Mouse (Mus musculus): ENCODE results near the gene Skil.

DNA sequence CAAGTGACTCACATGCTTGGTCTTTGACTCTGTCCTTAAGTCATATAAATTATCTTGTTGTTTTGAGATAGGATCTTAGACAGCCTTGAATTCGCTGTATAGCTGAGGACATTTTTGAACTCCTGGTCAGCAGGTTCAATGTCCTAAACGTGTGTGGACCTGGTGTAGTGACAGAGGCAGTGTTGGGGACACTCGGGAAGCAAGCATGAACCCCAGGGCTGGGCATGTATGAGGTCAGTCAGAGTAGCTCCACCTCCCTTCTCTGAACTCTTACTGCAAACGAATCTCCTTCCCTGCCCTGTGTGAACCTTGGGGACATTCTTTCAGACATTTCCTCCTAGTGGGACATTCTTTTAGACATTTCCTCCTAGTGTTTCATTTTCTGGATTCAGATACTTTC lies 34.9 kb downstream of the Skil start:
- TF ChIP-seq POLR2A (IDR thresholded peaks at IDR 0.05; ENCODE audit: borderline replicate concordance, insufficient read depth, low read length) (no peak), CTCF (IDR thresholded peaks at IDR 0.05; ENCODE audit: borderline replicate concordance, insufficient read depth, low read depth, low read length) (no peak)
